Comparison of ENCODE assay signal across 16 mouse cellular contexts in genomic region chr9:83251793-83252192, GRCm38 (mm10).
"Had no signal": no experiment of that assay in that cellular context is flagged by ENCODE, and none has a peak within 500 bp of the region (broad histone marks: within the 10 kb centered on the region; RNA-seq: fewer than 3 reads in every experiment).

No protein-coding gene starts in this region.

- H3K4me2 ChIP-seq: liver, embryonic 15.5 days; lung, embryonic 14.5 days; midbrain, embryonic 12.5 days; neural tube, embryonic 12.5 days; stomach, embryonic 15.5 days had no signal

- H3K4me1 ChIP-seq: liver, embryonic 15.5 days; midbrain, embryonic 10.5 days; midbrain, embryonic 12.5 days; neural tube, embryonic 12.5 days; stomach, embryonic 15.5 days had no signal

- DNase-seq: lung, adult 18-20 months; lung, embryonic 14.5 days; lung, postnatal 10 days; lung, postnatal 4 days; midbrain, embryonic 14.5 days; right cerebral cortex, postnatal 14 days; thymus, adult 2 months; thymus, postnatal 25 days; thymus, postnatal 4 days had no signal

- H3K36me3 ChIP-seq: liver, embryonic 15.5 days; midbrain, embryonic 10.5 days; midbrain, embryonic 12.5 days; neural tube, embryonic 12.5 days; stomach, embryonic 15.5 days had no signal

- H3K9ac ChIP-seq: liver, embryonic 15.5 days; lung, embryonic 14.5 days; midbrain, embryonic 12.5 days; neural tube, embryonic 12.5 days; stomach, embryonic 15.5 days had no signal

- ATAC-seq: midbrain, embryonic 16.5 days had no signal

- H3K4me3 ChIP-seq: liver, embryonic 15.5 days; midbrain, embryonic 10.5 days; midbrain, embryonic 12.5 days; neural tube, embryonic 12.5 days; stomach, embryonic 15.5 days had no signal

- H3K9me3 ChIP-seq: liver, embryonic 15.5 days; midbrain, embryonic 10.5 days; midbrain, embryonic 12.5 days; neural tube, embryonic 12.5 days; stomach, embryonic 15.5 days had no signal

- H3K27ac ChIP-seq: liver, embryonic 15.5 days; midbrain, embryonic 10.5 days; midbrain, embryonic 12.5 days; neural tube, embryonic 12.5 days; stomach, embryonic 15.5 days; stomach, postnatal 0 days had no signal

- H3K27me3 ChIP-seq: liver, embryonic 15.5 days; midbrain, embryonic 12.5 days; neural tube, embryonic 12.5 days; stomach, embryonic 15.5 days had no signal
